Mouse (Mus musculus) Patski (cell line): Measurements from ENCODE around the gene 1700001L19Rik. TPM values are rescaled to one million over a fixed set of nuclear protein-coding genes. Genes with fewer than 3 reads are reported as not detected.
"Not testable (repeated sequence)": the region's sequence is repeated elsewhere in the genome, so short reads cannot be mapped to it uniquely, and the experiment has no call there.

Source experiments
- ATAC-seq: fragments of 100-300 bp; one replicate; pipeline ENCODE4 v1.8.0; 2021
- CTCF ChIA-PET: fragments of 350-600 bp; sonication (Branson Sonifier 250); formaldehyde crosslinking; loops from one replicate; lab custom pipeline; 2022; ENCODE audit warnings: inconsistent platforms; lab: Charles Lee
- POLR2A ChIA-PET: fragments of 350-600 bp; sonication (Branson Sonifier 250); formaldehyde crosslinking; loops from one replicate; lab custom pipeline; 2022; ENCODE audit warnings: antibody characterized with exemption, inconsistent platforms; lab: Charles Lee
- DNase-seq: peaks from one replicate; pipeline ENCODE4 v3.0.0-alpha.2; 2011; ENCODE audit warnings: low read depth, low spot score
- H3K27me3 ChIP-seq: fragments of 371-371 bp; one replicate; pipeline ENCODE4 v1.5.1; 2021
- CTCF ChIP-seq: fragments of 100-300 bp; IDR thresholded peaks from one replicate; pipeline ENCODE4 v1.5.1; 2021
- in situ Hi-C: fragments of 300-500 bp; cut with MboI; formaldehyde crosslinking; loops from 3 replicates; pipeline ENCODE4 v1.11.1; 2018; ENCODE audit warnings: low pct_unique_long_range_greater_than_20kb, mixed read lengths
- polyA plus RNA-seq: library from polyadenylated mRNA; unstranded; gene quantifications from one replicate; pipeline ENCODE4 v1.2.3, GENCODE M21; 2021

1700001L19Rik gene
- not detected for polyA plus RNA-seq

DNA sequence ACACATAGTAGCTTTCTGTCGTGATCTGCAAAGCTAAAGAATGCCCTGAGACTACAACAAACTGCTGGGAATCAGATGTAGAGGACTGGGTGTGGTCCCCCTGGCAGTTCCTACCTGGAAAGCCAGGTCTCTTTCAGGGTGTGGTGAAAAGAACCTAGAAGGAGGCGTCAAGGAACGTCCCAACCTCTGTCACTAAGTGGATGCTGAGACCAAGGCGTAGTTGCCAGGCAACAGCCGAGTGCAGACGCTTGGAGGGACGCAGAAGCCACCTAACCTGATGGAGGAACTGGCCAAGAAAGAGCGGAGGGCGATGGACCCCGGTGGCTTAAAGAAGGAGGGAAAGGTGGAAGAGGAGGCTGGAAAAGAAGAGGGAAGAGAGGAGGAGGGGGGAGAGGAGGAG is at the start of gene 1700001L19Rik:
Gene 1700001L19Rik (plus strand): TSS at position 223 of the 400 bp plus-strand sequence.
- CTCF ChIA-PET: no interaction called here
- DNase-seq (no peak), ATAC-seq (no peak)
- H3K27me3 ChIP-seq: no peaks in the 10 kb centered on the region
- POLR2A ChIA-PET: no interaction called here
- no peak for TF ChIP-seq CTCF
- in situ Hi-C loops: loop anchor here (25.0 kb wide), 1 partner anchor 1685 kb away; the partner anchor contains the start of gene Gm10767

- CTCF ChIA-PET: interaction anchor here (1.2 kb wide), 1 partner anchor 16 kb away, joined by 3 read pairs; no protein-coding TSS in a partner anchor
- DNase-seq, POLR2A ChIA-PET, H3K27me3 ChIP-seq: not testable (repeated sequence)
- in situ Hi-C loops: loop anchor here (25.0 kb wide), 2 partner anchors 716 to 816 kb away; partner anchors contain the start of genes Gm10037 and Zfp65
- TF ChIP-seq CTCF: peak; percentile 32
- peak; percentile 62 for ATAC-seq
These were observed 43.8 kb upstream of the 1700001L19Rik start for GRCm38 (mm10) chr13:68553391-68553790.

DNA sequence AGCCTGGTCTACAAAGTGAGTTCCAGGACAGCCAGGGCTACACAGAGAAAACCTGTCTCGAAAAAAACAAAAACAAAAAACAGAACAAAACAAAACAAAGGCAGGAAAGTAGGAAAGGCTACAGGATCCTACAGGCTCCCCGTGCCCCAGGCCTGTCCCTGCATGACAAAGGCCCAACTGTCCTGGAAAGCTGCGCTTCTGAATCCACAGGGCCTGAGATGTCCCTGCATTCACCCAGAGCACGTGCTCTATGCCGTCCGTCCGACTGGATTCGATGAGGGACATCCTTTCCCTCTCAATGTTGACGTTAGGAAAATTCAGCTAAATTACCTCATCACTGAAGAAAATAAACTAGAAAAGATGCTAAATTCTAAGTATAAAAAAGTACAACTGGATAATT is 29.1 kb upstream of the 1700001L19Rik start:
- CTCF ChIA-PET: no interaction called here
- in situ Hi-C loops: loop anchor here (25.0 kb wide), 2 partner anchors 731 to 831 kb away; partner anchors contain the start of genes Gm10037 and Zfp65
- H3K27me3 ChIP-seq: no peaks in the 10 kb centered on the region
- POLR2A ChIA-PET: no interaction called here
- no peak for TF ChIP-seq CTCF
- ATAC-seq: no peak
- DNase-seq: no peak

DNA sequence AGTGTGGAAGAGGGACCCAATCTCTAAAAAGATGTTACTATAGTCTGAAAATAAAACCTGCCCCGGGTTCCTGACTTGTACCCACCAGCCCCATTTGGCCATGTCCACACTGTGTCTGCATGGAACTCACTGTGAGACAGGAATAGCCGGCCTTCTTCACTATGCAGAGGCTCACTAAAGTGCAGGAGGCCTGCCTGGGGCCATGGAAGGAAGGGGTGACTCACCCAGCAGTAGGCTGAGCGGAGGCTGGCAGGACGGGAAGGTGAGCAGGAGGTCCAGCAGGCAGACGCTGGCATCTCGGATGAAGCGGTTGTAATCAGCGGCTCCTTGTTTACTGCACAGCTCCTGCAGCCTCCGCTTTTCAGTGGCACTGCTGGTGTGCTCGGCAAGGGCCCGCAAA is 28.7 kb upstream of the 1700001L19Rik start:
- in situ Hi-C loops: loop anchor here (25.0 kb wide), 2 partner anchors 731 to 831 kb away; partner anchors contain the start of genes Gm10037 and Zfp65
- no peak for DNase-seq
- CTCF ChIA-PET: interaction anchor here (1.1 to 1.7 kb wide), 4 partner anchors 10 to 25 kb away, joined by 4 to 8 read pairs (median 6); no protein-coding TSS in a partner anchor
- ATAC-seq: peak; percentile 78
- H3K27me3 ChIP-seq: no peaks in the 10 kb centered on the region
- no peak for TF ChIP-seq CTCF
- POLR2A ChIA-PET: no interaction called here

DNA sequence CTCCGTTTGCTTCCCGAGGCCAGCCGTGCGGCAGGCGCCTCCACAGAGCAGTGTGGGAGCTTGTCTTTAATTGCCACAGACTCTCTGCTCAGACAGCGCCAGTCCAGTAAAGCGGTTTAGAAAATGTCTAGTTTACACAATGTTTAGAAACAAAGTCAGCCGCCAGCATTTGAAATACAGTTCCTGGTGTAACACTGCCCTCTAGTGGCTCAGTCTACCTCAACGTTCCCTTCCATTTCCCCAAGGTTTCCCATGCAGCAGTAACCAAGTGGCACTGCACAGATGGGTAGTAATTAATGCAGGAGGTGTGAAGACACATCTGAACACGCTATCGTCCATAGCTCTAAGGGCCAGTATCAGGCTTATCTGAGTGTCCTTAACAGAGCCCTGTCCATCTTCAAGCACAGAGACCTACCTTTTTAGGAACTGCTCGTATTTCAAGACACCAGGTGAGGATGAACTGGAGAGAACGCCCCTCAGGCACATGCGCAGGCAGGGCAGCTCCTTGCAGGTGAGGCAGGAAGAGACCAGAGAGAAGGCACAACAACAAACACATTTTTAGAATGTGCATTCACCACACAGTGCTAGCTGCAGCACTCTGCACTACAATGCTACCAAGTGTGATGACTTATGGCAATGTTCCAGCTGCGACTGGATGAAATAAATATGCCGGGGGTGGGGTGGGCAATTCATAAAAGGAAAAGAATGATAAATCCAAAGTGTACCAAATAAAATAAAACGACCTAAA is 27.5 kb upstream of the 1700001L19Rik start:
- TF ChIP-seq CTCF: peak; percentile 88
- ATAC-seq: peak; percentile 67
- ChIA-PET CTCF (interaction anchor here (0.9 to 1.7 kb wide), 8 partner anchors 8 to 463 kb away, joined by 3 to 8 read pairs (median 4); no protein-coding TSS in a partner anchor), POLR2A (no interaction called here)
- no peak for DNase-seq
- in situ Hi-C loops: loop anchor here (25.0 kb wide), 2 partner anchors 732 to 832 kb away; partner anchors contain the start of genes Gm10037 and Zfp65
- H3K27me3 ChIP-seq: no peaks in the 10 kb centered on the region

GRCm38 (mm10) chr13:68572247-68572646 is 25.0 kb upstream of the 1700001L19Rik start:
- no peaks in the 10 kb centered on the region for H3K27me3 ChIP-seq
- ChIA-PET CTCF (no interaction called here), POLR2A (interaction anchor here (1.2 kb wide), 1 partner anchor 10 kb away, joined by 3 read pairs; the partner anchor contains the start of genes Fastkd3 and Mtrr)
- DNase-seq (no peak), ATAC-seq (no peak)
- TF ChIP-seq CTCF: no peak
- in situ Hi-C loops: loop anchor here (25.0 kb wide), 2 partner anchors 735 to 835 kb away; partner anchors contain the start of genes Gm10037 and Zfp65

DNA sequence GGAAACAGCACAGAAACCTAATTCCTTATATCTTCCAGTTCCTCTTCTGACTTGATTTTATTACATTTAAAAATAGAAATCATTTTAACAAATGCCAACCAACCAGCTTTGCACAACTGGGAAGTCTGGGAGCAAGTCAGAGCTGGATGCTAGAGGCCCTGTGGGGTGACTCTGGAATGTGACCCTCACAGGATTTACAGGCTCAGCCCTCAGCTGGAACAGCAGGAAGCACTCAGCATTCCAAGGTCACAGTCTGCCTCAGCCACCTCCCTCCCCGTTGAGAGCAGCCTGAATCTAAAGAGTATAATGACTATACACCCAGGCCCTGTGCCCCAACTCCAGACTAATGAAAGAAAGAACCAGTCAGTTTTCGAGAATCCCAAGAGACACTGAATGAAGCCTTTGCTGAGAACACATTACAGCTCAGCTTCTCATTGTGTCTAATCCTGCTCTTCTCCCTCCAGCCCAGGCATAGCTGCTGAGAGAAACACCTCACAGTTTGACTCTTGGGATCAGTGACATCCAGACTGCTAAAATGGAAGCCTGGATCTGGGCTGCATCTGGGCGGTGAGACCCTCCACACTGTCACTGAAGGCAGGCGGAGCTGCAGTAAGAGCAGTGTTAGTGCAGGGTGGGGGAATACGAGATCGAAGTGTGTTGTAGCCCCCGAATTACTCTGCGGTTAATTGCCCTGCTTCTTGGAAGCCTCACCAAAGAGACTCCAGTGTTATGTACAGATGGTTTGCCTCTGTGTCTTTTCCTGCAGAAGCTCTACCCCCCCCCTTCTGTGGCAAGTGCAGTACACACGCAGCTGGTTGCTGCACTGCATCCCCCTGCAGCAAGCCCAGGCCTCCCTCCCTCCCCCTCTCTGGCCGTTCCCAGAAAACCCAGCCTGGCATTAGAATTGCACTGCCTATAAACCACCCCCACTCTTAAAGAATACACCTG is 24.0 kb upstream of the 1700001L19Rik start:
- ChIA-PET CTCF (no interaction called here), POLR2A (no interaction called here)
- ATAC-seq (no peak), DNase-seq (no peak)
- H3K27me3 ChIP-seq: no peaks in the 10 kb centered on the region
- in situ Hi-C loops: loop anchor here (25.0 kb wide), 2 partner anchors 736 to 836 kb away; partner anchors contain the start of genes Gm10037 and Zfp65
- no peak for TF ChIP-seq CTCF

DNA sequence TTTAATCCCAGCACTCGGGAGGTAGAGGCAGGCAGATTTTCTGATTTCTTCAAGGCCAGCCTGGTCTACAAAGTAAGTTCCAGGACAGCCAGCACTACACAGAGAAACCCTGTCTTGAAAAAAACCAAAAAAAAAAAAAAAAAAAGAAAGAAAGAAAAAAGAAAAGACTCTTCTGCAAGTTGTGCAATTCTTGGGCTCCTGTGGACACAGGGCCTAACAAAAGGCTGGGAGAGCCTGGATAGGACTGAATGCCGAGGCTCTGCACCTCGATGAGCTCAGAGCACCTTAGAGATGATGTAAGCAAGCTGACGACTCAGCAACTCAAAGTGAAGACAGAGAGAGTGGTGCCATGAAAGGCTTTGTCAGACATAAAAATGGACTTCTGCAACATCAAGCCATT is 22.8 kb upstream of the 1700001L19Rik start:
- in situ Hi-C loops: loop anchor here (25.0 kb wide), 2 partner anchors 737 to 837 kb away; partner anchors contain the start of genes Gm10037 and Zfp65
- CTCF ChIA-PET: no interaction called here
- H3K27me3 ChIP-seq: no peaks in the 10 kb centered on the region
- ATAC-seq (no peak), DNase-seq (no peak)
- POLR2A ChIA-PET: no interaction called here
- TF ChIP-seq CTCF: no peak

DNA sequence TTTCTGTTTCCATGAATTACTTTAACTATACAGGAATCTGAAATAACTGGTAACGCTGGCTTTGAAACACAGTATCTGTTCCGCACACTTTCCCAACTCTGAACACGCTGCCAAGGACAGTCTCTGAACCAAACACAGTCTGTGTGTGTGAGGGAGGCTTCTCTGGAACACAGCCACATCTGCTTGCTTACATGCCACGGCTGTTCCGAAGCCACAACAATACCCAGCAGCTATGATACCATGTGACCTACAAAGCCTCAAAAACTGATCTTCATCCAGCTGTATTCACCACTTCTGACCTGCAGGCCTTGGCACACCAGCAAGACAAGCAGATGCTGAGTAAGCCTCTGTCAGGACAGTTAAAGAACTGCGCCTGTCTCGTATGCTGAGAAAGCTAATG is 19.3 kb upstream of the 1700001L19Rik start:
- ATAC-seq: no peak
- no peak for DNase-seq
- POLR2A ChIA-PET: no interaction called here
- H3K27me3 ChIP-seq: no peaks in the 10 kb centered on the region
- no peak for TF ChIP-seq CTCF
- in situ Hi-C loops: loop anchor here (25.0 kb wide), 1 partner anchor 1666 kb away; the partner anchor contains the start of gene Gm10767
- CTCF ChIA-PET: interaction anchor here (1.9 to 2.6 kb wide), 2 partner anchors 9 to 12 kb away, joined by 6 to 8 read pairs; no protein-coding TSS in a partner anchor
